Mouse (Mus musculus) hindbrain, embryonic 11.5 days (tissue): ENCODE measurements around the gene Exo1. TPM values are rescaled to one million over a fixed set of nuclear protein-coding genes. Genes with fewer than 3 reads are reported as not detected.

ENCODE experiments used
- ATAC-seq: fragments of 200-750 bp; cut with Nextera tagmentation; 2 replicates; pipeline ENCODE4 v1.8.0; 2017; ENCODE audit warnings: mild to moderate bottlenecking, moderate TSS enrichment, moderate library complexity; ENCODE audit not compliant: low FRiP score
- DNase-seq: peaks from one replicate; pipeline ENCODE4 v3.0.0-alpha.2; 2015; ENCODE audit warnings: low spot score
- H3K27ac ChIP-seq: fragments of 300-500 bp; sonication (generic); 2 replicates; pipeline ENCODE4 v1.5.1; 2014; ENCODE audit warnings: mild to moderate bottlenecking, low read depth, low read length
- H3K27me3 ChIP-seq: fragments of 300-500 bp; sonication (generic); 2 replicates; pipeline ENCODE4 v1.6.1; 2014; ENCODE audit warnings: mild to moderate bottlenecking, low read length, moderate library complexity, mixed read lengths; ENCODE audit not compliant: control insufficient read depth, insufficient read depth
- H3K36me3 ChIP-seq: fragments of 300-500 bp; sonication (generic); 2 replicates; pipeline ENCODE4 v1.6.1; 2014; ENCODE audit warnings: mild to moderate bottlenecking, low read length, moderate library complexity, mixed read lengths; ENCODE audit not compliant: control insufficient read depth, insufficient read depth
- H3K4me1 ChIP-seq: fragments of 300-500 bp; sonication (generic); replicated peaks from 2 replicates; pipeline ENCODE4 v1.6.1; 2014; ENCODE audit warnings: low read length, mixed read lengths; ENCODE audit not compliant: control insufficient read depth, insufficient read depth
- H3K4me2 ChIP-seq: fragments of 300-500 bp; sonication (generic); replicated peaks from 2 replicates; pipeline ENCODE4 v1.6.1; 2014; ENCODE audit warnings: mild to moderate bottlenecking, low read depth, low read length
- H3K4me3 ChIP-seq: fragments of 300-500 bp; sonication (generic); 2 replicates; pipeline ENCODE4 v1.5.1; 2014; ENCODE audit warnings: low read depth, low read length
- H3K9ac ChIP-seq: fragments of 300-500 bp; sonication (generic); 2 replicates; pipeline ENCODE4 v1.6.1; 2014; ENCODE audit warnings: low read depth, low read length
- H3K9me3 ChIP-seq: fragments of 300-500 bp; sonication (generic); 2 replicates; pipeline ENCODE4 v1.6.1; 2016; ENCODE audit warnings: low read length; ENCODE audit not compliant: control insufficient read depth
- WGBS: fragments of 180-500 bp; shearing (Covaris S2); extraction: QIAGEN DNeasy Blood & Tissue Kit; methylation state at CpG from one replicate; pipeline ENCODE4 v1.1.7; 2014; 5-methylcytosine and 5-hydroxymethylcytosine counted together
- polyA plus RNA-seq: library from polyadenylated mRNA; unstranded; fragments of >200 nt; fragmentation: Nextera tagmentation; extraction: Ambion mirVana; gene quantifications from 2 replicates; pipeline ENCODE4 v1.2.1, GENCODE M21; 2014

Exo1 gene
- 101 and 102 TPM in 2 replicates for polyA plus RNA-seq

GRCm38 (mm10) chr1:175880453-175881296 is at the start of gene Exo1:
Exo1 (plus strand) TSS chr1:175880581.
- DNase-seq: peak; percentile 93

DNA sequence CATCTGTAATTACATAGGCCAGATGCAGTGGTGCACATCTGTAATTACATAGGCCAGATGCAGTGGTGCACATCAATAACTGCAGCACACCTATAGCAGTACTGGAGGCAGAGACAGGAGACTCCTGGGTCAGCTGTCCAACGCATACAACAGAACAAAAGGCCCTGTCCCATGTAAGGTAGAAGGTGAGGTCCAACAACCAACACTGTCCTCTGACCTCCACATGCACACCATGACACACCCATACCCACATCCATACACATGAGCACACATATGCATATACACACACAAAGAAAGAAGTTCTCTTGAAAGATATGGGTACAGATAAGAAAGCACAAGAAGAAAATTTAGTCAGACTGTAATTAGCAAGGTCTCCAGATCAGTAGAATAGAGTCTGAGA is 24.9 kb upstream of the Exo1 start:
- 81% methylated on average over 1 of the region's 1 CpGs for whole genome bisulfite sequencing
- no peak overlapping the region for H3K4me3 ChIP-seq
- H3K27me3 ChIP-seq: no peaks in the 10 kb centered on the region
- no peak for DNase-seq
- no peaks in the 10 kb centered on the region for H3K4me1 ChIP-seq
- H3K36me3 ChIP-seq: no peaks in the 10 kb centered on the region
- H3K9me3 ChIP-seq: no peaks in the 10 kb centered on the region
- 0 out of 2 replicates have a peak, but pooled peaks have one; percentile 14 for ATAC-seq
- H3K9ac ChIP-seq: no peak overlapping the region
- no peak overlapping the region for H3K4me2 ChIP-seq
- no peak overlapping the region for H3K27ac ChIP-seq

More at GRCm38 (mm10) chr1:175880453-175881296, at the start of gene Exo1:
- Histone ChIP-seq H3K36me3 (no peaks in the 10 kb centered on the region), H3K4me3 (peak within 1 kb of the TSS; percentile 78), H3K9me3 (no peaks in the 10 kb centered on the region), H3K4me1 (no peaks in the 10 kb centered on the region), H3K27ac (peak within 1 kb of the TSS; percentile 56), H3K9ac (peak within 1 kb of the TSS; percentile 77), H3K27me3 (no peaks in the 10 kb centered on the region), H3K4me2 (peak within 1 kb of the TSS; percentile 64)
- under 1% methylated on average over 66 of the region's 66 CpGs for WGBS
- peak; percentile 97 for ATAC-seq

DNA sequence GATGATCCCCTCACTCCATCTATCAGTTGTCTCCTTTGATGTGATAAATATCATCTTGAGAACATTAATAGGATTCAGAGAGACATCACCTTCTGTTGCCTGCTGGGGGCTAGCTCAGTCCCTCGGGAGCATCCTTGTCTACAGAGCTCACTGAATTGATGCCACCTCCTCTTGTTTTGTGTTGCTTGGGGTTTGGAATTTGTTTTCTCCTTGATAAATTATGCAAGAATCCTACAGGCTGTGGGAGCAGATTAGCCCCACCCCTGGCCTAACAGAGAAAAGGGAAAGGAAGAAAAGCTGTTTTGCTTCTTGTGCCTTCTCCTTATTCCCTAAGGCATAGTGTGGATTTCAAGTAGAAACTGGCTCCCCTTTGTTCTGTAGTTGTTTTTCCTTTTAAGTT is 13.3 kb upstream of the Exo1 start:
- DNase-seq: peak; percentile 26
- no peak overlapping the region for H3K9ac ChIP-seq
- no peaks in the 10 kb centered on the region for H3K4me1 ChIP-seq
- no peak overlapping the region for H3K27ac ChIP-seq
- no peaks in the 10 kb centered on the region for H3K36me3 ChIP-seq
- no peak overlapping the region for H3K4me3 ChIP-seq
- no peaks in the 10 kb centered on the region for H3K9me3 ChIP-seq
- no peak overlapping the region for H3K4me2 ChIP-seq
- H3K27me3 ChIP-seq: no peaks in the 10 kb centered on the region
- ATAC-seq: peak; percentile 75
- WGBS: 33% methylated on average over 1 of the region's 1 CpGs

GRCm38 (mm10) chr1:175867558-175867957 is 12.8 kb upstream of the Exo1 start:
- DNase-seq (peak; percentile 33), ATAC-seq (peak; percentile 36; the same call in 1 of the 2 replicates)
- H3K27ac ChIP-seq: no peak overlapping the region
- H3K36me3 ChIP-seq: no peaks in the 10 kb centered on the region
- no peak overlapping the region for H3K9ac ChIP-seq
- H3K4me3 ChIP-seq: no peak overlapping the region
- WGBS: 30% methylated on average over 5 of the region's 5 CpGs
- H3K4me1 ChIP-seq: no peaks in the 10 kb centered on the region
- H3K9me3 ChIP-seq: no peaks in the 10 kb centered on the region
- H3K4me2 ChIP-seq: no peak overlapping the region
- no peaks in the 10 kb centered on the region for H3K27me3 ChIP-seq

GRCm38 (mm10) chr1:175870716-175871115 is 9.7 kb upstream of the Exo1 start:
- Histone ChIP-seq H3K27me3 (no peaks in the 10 kb centered on the region), H3K9ac (no peak overlapping the region), H3K27ac (no peak overlapping the region), H3K36me3 (no peaks in the 10 kb centered on the region), H3K4me2 (no peak overlapping the region), H3K4me1 (no peaks in the 10 kb centered on the region), H3K4me3 (no peak overlapping the region), H3K9me3 (no peaks in the 10 kb centered on the region)
- no peak for DNase-seq
- 66% methylated on average over 3 of the region's 3 CpGs for WGBS
- ATAC-seq: no peak

- Histone ChIP-seq H3K4me2 (no peak overlapping the region), H3K4me3 (no peak overlapping the region), H3K27ac (0 out of 2 replicates have a peak overlapping the region, but pooled peaks have one; percentile 24), H3K9ac (no peak overlapping the region), H3K4me1 (no peaks in the 10 kb centered on the region), H3K36me3 (no peaks in the 10 kb centered on the region), H3K27me3 (no peaks in the 10 kb centered on the region), H3K9me3 (no peaks in the 10 kb centered on the region)
- ATAC-seq: peak; percentile 63
- peak; percentile 23 for DNase-seq
- WGBS: 66% methylated on average over 6 of the region's 6 CpGs
Observed at GRCm38 (mm10) chr1:175872028-175872816, 8.2 kb upstream of the Exo1 start.

GRCm38 (mm10) chr1:175883398-175883797 is 3.0 kb downstream of the Exo1 start:
- Histone ChIP-seq H3K27me3 (no peaks in the 10 kb centered on the region), H3K27ac (no peak overlapping the region), H3K4me3 (no peak overlapping the region), H3K4me1 (no peaks in the 10 kb centered on the region), H3K36me3 (no peaks in the 10 kb centered on the region), H3K4me2 (no peak overlapping the region), H3K9me3 (no peaks in the 10 kb centered on the region), H3K9ac (no peak overlapping the region)
- no peak for ATAC-seq
- no peak for DNase-seq
- WGBS: 85% methylated on average over 3 of the region's 3 CpGs

DNA sequence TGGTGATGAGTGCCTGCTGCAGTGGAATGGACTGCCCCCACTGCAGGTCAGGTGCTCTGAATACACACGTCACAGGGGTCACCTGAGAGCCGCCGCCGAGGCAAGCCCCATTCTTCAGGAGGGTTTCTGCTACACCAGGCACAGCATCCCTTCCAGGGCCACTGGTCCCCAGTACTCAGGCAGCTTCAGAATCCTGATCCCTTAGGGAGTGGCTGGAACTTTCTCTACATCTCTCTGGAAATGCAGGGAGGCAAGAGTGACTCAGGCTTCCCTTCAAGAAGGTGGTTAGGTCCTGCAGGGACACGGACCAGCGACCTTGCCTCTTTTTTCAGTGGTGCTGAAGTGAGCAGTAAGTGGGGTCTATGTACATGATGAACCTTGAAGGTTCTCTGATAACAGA is 12.9 kb downstream of the Exo1 start:
- DNase-seq (no peak), ATAC-seq (no peak)
- Histone ChIP-seq H3K4me3 (no peak overlapping the region), H3K4me1 (no peaks in the 10 kb centered on the region), H3K9ac (no peak overlapping the region), H3K36me3 (peaks cover 3% of the 10 kb centered on the region; the same call in 1 of the 2 replicates), H3K9me3 (no peaks in the 10 kb centered on the region), H3K27ac (no peak overlapping the region), H3K4me2 (no peak overlapping the region), H3K27me3 (no peaks in the 10 kb centered on the region)
- 91% methylated on average over 6 of the region's 6 CpGs for WGBS
